Mouse (Mus musculus) neural tube, embryonic 11.5 days (tissue): Measurements from ENCODE around the gene Xpr1. TPM values are rescaled to one million over a fixed set of nuclear protein-coding genes. Genes with fewer than 3 reads are reported as not detected.
"Not testable (repeated sequence)": the region's sequence is repeated elsewhere in the genome, so short reads cannot be mapped to it uniquely, and the experiment has no call there.

Experiments used
- ATAC-seq: fragments of 200-750 bp; cut with Nextera tagmentation; 2 replicates; pipeline ENCODE4 v1.8.0; 2017; ENCODE audit warnings: moderate number of reproducible peaks, mild to moderate bottlenecking, moderate TSS enrichment, moderate library complexity; ENCODE audit not compliant: insufficient read depth, low FRiP score, low TSS enrichment
- DNase-seq: peaks from one replicate; pipeline ENCODE4 v3.0.0-alpha.2; 2015; ENCODE audit warnings: low spot score
- H3K27ac ChIP-seq: fragments of 300-500 bp; sonication (generic); 2 replicates; pipeline ENCODE4 v1.5.1; 2014; ENCODE audit warnings: low read depth, mild to moderate bottlenecking, low read length
- H3K27me3 ChIP-seq: fragments of 300-500 bp; sonication (generic); 2 replicates; pipeline ENCODE4 v1.6.1; 2014; ENCODE audit warnings: mild to moderate bottlenecking, low read length, mixed read lengths; ENCODE audit not compliant: control insufficient read depth, insufficient read depth
- H3K36me3 ChIP-seq: fragments of 300-500 bp; sonication (generic); 2 replicates; pipeline ENCODE4 v1.6.1; 2014; ENCODE audit warnings: mild to moderate bottlenecking, low read length, moderate library complexity, mixed read lengths; ENCODE audit not compliant: control insufficient read depth, insufficient read depth
- H3K4me1 ChIP-seq: fragments of 300-500 bp; sonication (generic); 2 replicates; pipeline ENCODE4 v1.6.1; 2014; ENCODE audit warnings: low read length, mixed read lengths; ENCODE audit not compliant: control insufficient read depth, insufficient read depth
- H3K4me2 ChIP-seq: fragments of 300-500 bp; sonication (generic); 2 replicates; pipeline ENCODE4 v1.6.1; 2014; ENCODE audit warnings: low read depth, mild to moderate bottlenecking, moderate library complexity
- H3K4me3 ChIP-seq: fragments of 300-500 bp; sonication (generic); 2 replicates; pipeline ENCODE4 v1.5.1; 2014; ENCODE audit warnings: low read depth, low read length
- H3K9ac ChIP-seq: fragments of 300-500 bp; sonication (generic); 2 replicates; pipeline ENCODE4 v1.6.1; 2014; ENCODE audit warnings: mild to moderate bottlenecking, low read length
- H3K9me3 ChIP-seq: fragments of 300-500 bp; sonication (generic); 2 replicates; pipeline ENCODE4 v1.6.1; 2016; ENCODE audit warnings: low read length; ENCODE audit not compliant: control insufficient read depth
- WGBS: fragments of 180-500 bp; shearing (Covaris S2); extraction: QIAGEN DNeasy Blood & Tissue Kit; methylation state at CpG from one replicate; pipeline ENCODE4 v1.1.7; 2014; 5-methylcytosine and 5-hydroxymethylcytosine counted together
- polyA plus RNA-seq: library from polyadenylated mRNA; unstranded; fragments of >200 nt; fragmentation: Nextera tagmentation; extraction: Ambion mirVana; gene quantifications from 2 replicates; pipeline ENCODE4 v1.2.1, GENCODE M21; 2014

Gene Xpr1
- polyA plus RNA-seq, 1 experiment from 2014 or later = 15.0 TPM

DNA sequence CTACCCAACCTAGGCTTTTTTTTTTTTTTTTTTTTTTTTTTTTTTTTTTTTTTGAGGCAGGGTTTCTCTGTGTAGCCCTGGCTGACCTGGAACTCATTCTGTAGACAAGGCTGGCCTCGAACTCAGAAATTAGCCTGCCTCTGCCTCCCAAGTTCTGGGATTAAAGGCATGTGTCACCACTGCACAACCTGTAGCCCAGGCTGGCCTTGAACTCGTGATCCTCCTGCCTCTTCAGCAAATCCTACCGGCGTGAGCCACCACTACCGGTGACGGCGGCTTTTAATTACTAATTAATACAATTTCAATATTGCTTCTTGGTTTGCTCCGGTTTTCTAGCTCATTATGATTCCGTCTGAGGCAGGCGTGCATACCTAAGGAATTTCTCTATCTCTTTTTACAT lies 154.7 kb downstream of the Xpr1 start:
- H3K4me2 ChIP-seq, DNase-seq, H3K27me3 ChIP-seq, H3K4me3 ChIP-seq, H3K36me3 ChIP-seq, H3K9me3 ChIP-seq, H3K4me1 ChIP-seq, H3K27ac ChIP-seq, ATAC-seq, H3K9ac ChIP-seq: not testable (repeated sequence)
- 96% methylated on average over 10 of the region's 10 CpGs for WGBS

DNA sequence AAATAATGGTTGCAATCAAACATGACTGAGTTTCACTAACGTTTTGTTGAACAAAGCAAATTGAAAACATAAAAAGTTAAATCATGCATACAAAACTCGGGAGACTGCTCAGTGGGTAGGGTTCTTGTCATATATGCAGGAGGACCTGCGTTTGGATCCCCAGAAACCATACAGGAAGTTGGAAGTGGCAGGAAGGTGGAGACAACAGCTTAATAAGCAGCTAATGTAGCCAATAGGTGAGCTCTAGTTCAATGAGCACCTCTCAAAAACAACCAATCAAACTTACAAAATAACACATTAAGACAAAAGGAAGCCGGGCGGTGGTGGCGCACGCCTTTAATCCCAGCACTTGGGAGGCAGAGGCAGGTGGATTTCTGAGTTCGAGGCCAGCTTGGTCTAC lies 162.9 kb downstream of the Xpr1 start:
- H3K9ac ChIP-seq = no peak overlapping the region
- H3K9me3 ChIP-seq = no peaks in the 10 kb centered on the region
- no peak overlapping the region for H3K4me2 ChIP-seq
- no peaks in the 10 kb centered on the region for H3K27me3 ChIP-seq
- H3K4me1 ChIP-seq = no peaks in the 10 kb centered on the region
- 88% methylated on average over 8 of the region's 8 CpGs for WGBS
- no peaks in the 10 kb centered on the region for H3K36me3 ChIP-seq
- no peak for ATAC-seq
- H3K4me3 ChIP-seq = no peak overlapping the region
- H3K27ac ChIP-seq = no peak overlapping the region
- no peak for DNase-seq

DNA sequence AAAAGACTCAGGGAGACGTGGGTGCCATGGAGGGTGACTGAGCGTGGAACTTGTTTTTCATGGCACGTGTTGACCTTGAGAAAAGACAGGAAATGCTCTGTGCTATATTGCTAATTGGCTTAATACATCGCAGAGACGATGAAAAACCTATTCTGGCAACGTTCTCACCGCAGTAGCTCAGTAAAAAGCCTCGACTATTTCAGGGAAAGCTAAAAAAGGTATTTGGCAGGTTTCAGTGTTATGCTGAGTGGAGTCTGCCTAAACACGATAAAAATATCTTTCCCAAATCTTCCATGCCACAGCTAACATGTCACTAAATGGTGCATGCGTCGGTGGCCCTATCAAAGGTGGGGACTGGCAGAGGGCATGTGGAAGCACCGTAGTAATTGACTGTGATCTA lies 164.1 kb downstream of the Xpr1 start:
- no peaks in the 10 kb centered on the region for H3K9me3 ChIP-seq
- H3K36me3 ChIP-seq = no peaks in the 10 kb centered on the region
- DNase-seq (no peak), ATAC-seq (no peak)
- H3K27me3 ChIP-seq = no peaks in the 10 kb centered on the region
- H3K9ac ChIP-seq = no peak overlapping the region
- no peaks in the 10 kb centered on the region for H3K4me1 ChIP-seq
- no peak overlapping the region for H3K27ac ChIP-seq
- H3K4me3 ChIP-seq = no peak overlapping the region
- 83% methylated on average over 12 of the region's 12 CpGs for WGBS
- no peak overlapping the region for H3K4me2 ChIP-seq

DNA sequence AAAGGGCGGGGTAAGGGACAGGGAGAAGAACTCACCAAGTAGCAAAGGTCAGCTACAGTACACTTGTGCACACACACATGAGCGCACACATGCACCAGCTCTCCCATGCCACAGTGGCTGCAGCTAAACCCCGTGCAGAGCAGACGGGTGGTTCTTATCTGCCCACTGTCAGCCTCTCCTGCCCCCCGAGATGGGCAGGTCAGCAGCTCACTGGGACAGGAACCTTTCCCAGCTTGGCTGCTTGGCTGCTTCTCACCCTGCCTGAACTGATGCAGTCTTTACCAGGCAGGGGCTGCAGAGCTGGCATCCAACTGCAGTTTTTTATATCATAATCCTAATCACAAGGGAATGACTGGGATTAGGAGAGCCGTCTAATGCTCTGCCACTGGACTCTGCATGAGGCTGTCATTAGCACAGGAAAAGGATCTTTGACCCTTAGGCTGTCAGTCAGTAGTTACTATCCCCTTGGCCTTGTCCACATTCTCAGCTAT lies 164.5 kb downstream of the Xpr1 start:
- Histone ChIP-seq H3K4me2 (no peak overlapping the region), H3K4me1 (no peaks in the 10 kb centered on the region), H3K36me3 (no peaks in the 10 kb centered on the region), H3K4me3 (no peak overlapping the region), H3K9me3 (no peaks in the 10 kb centered on the region), H3K9ac (no peak overlapping the region), H3K27me3 (no peaks in the 10 kb centered on the region), H3K27ac (no peak overlapping the region)
- DNase-seq (no peak), ATAC-seq (no peak)
- WGBS = 69% methylated on average over 6 of the region's 6 CpGs

DNA sequence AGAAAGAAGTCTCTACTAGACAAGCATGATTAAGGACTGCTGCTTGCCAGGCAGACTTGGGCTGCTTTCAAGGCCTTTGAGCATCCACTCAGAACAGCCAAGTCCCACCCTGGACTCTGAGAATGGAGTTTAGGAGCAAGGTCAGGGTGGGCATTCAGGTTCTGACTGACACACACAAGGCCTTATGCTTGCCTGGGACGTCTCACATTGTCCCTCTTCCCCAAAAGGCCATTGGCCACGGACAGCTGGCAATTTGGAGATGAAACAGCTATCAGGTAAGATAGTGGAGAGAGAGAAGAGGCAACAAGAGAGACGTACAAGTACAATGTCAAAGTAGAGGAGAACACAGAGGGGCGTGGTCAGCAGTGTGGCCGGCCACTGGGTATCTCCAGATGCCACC lies 165.6 kb downstream of the Xpr1 start:
- DNase-seq (no peak), ATAC-seq (no peak)
- H3K4me3 ChIP-seq = no peak overlapping the region
- WGBS = 77% methylated on average over 5 of the region's 5 CpGs
- no peak overlapping the region for H3K9ac ChIP-seq
- H3K4me1 ChIP-seq = no peaks in the 10 kb centered on the region
- no peaks in the 10 kb centered on the region for H3K9me3 ChIP-seq
- H3K27me3 ChIP-seq = no peaks in the 10 kb centered on the region
- H3K27ac ChIP-seq = no peak overlapping the region
- H3K4me2 ChIP-seq = no peak overlapping the region
- no peaks in the 10 kb centered on the region for H3K36me3 ChIP-seq

DNA sequence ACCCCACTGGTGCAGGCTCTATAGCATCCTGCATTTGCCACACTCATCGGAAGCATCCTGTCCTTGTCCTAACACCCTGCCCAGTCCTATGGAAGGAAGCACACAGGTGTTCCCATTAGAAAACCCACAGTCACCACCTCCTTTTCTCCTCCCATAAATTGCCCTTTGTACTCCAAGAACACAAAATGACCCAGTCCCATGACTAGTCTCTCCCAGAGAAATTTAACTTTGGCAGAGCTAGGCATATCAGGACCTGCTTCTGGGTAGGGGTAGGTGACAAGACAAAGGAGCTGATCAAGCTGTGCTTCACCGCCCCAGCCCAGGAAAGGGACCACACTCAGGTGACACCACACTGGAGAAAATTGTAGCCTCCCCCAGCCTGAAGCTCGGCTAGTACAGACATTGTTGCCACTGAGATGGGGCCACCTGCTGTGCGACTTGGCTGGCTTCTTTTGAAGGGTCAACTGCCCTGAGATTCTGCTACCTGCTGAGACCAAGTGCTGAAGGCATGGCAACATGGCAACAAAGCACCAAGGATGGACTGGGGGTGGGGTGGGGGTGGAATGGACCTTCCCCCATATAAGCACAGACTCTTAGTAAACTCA lies 166.6 kb downstream of the Xpr1 start:
- Histone ChIP-seq H3K4me1 (no peaks in the 10 kb centered on the region), H3K27ac (no peak overlapping the region), H3K4me3 (no peak overlapping the region), H3K9ac (no peak overlapping the region), H3K9me3 (no peaks in the 10 kb centered on the region), H3K4me2 (no peak overlapping the region), H3K27me3 (no peaks in the 10 kb centered on the region), H3K36me3 (no peaks in the 10 kb centered on the region)
- ATAC-seq (no peak), DNase-seq (no peak)
- 27% methylated on average over 4 of the region's 4 CpGs for WGBS

DNA sequence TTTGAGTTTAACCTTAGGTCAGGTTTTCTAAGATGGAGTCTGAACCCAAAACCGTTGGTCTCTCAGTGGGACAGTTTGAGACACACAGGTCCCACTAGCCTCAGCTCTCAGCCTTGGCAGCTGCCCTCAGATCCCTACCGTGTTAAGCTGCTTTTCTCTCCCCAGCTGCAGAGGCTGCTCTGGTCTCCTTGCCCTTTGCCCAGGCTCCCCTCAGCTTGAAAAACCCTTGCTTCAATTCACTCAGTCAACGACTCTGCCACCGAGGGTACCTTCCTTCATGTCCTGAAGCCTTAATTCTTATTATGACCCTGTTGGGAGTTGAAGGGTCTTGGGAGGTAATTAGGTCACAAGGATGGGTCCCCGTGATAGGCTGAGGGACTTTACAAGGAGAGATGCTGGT lies 167.3 kb downstream of the Xpr1 start:
- DNase-seq = no peak
- WGBS = 38% methylated on average over 5 of the region's 5 CpGs

DNA sequence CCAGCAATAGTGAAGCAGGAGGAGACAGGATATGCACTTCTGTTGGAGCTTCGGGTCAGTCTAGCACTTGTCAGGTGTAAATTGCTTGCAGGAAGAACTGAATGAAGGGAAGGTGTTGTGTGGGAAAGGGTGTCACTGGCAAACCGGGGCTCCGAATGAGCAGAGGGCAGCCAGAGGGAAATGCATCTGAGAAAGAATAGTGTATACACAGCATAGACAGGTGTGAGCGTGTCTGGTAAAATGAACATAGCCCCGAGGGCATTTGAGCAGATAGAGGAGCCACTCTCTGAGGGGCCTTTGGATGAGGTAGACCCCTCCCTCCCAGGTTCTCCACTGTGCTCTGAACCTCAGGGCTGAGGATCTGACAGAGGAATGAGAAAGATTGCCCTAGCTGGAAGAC lies 169.2 kb downstream of the Xpr1 start:
- Histone ChIP-seq H3K9me3 (no peaks in the 10 kb centered on the region), H3K36me3 (no peaks in the 10 kb centered on the region), H3K27ac (no peak overlapping the region), H3K4me1 (0 out of 2 replicates have a peak, but pooled peaks cover 2% of the 10 kb centered on the region), H3K4me2 (no peak overlapping the region), H3K4me3 (no peak overlapping the region), H3K9ac (no peak overlapping the region), H3K27me3 (no peaks in the 10 kb centered on the region; the same call in 1 of the 2 replicates)
- DNase-seq (no peak), ATAC-seq (no peak)
- 58% methylated on average over 5 of the region's 5 CpGs for WGBS

More for the DNA sequence above, 167.3 kb downstream of the Xpr1 start:
- no peaks in the 10 kb centered on the region for H3K27me3 ChIP-seq
- H3K36me3 ChIP-seq = no peaks in the 10 kb centered on the region
- no peak overlapping the region for H3K27ac ChIP-seq
- H3K9me3 ChIP-seq = no peaks in the 10 kb centered on the region
- H3K9ac ChIP-seq = no peak overlapping the region
- no peak overlapping the region for H3K4me3 ChIP-seq
- ATAC-seq = no peak
- no peak overlapping the region for H3K4me2 ChIP-seq
- H3K4me1 ChIP-seq = no peaks in the 10 kb centered on the region

DNA sequence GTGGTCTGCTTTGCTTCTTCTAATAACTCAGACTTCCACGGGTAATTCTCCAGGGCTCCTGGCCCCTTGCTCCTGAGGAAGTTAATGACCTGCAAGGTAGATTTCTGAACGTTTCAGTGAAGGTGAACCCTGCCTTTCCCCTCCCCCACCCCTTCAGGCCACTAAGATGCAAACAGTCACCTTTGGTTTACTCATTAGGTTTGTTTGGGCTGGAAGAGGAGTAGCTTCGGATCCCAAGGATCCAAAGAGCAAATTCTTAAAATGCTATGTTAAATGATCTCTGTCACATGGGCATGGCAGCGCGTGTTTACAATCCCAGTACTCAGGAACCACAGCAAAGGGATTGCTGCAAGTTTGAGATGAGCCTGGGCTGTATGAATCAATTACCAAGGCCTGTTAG lies 169.8 kb downstream of the Xpr1 start:
- H3K27ac ChIP-seq = no peak overlapping the region
- WGBS = 54% methylated on average over 5 of the region's 5 CpGs
- H3K36me3 ChIP-seq = no peaks in the 10 kb centered on the region
- DNase-seq (no peak), ATAC-seq (no peak)
- 0 out of 2 replicates have a peak, but pooled peaks cover 2% of the 10 kb centered on the region for H3K4me1 ChIP-seq
- H3K9me3 ChIP-seq = no peaks in the 10 kb centered on the region
- no peaks in the 10 kb centered on the region; the same call in 1 of the 2 replicates for H3K27me3 ChIP-seq
- H3K4me3 ChIP-seq = no peak overlapping the region
- no peak overlapping the region for H3K4me2 ChIP-seq
- H3K9ac ChIP-seq = no peak overlapping the region
